Mouse (Mus musculus) ovary, postnatal 36 days (tissue): Measurements from ENCODE around the gene Fry.

ENCODE experiments used
- DNase-seq: peaks from one replicate; pipeline ENCODE4 v3.0.0; 2022; ENCODE audit warnings: low spot score, mixed read lengths

Fry gene

GRCm38 (mm10) chr5:150336451-150336850 lies 218.0 kb downstream of the Fry start:
- no peak for DNase-seq

GRCm38 (mm10) chr5:150337696-150338095 lies 219.3 kb downstream of the Fry start:
- no peak for DNase-seq

- no peak for DNase-seq
Measured at GRCm38 (mm10) chr5:150340944-150341343, 222.5 kb downstream of the Fry start.

- DNase-seq, result no peak
Measured at GRCm38 (mm10) chr5:150342139-150342538, 223.7 kb downstream of the Fry start.

GRCm38 (mm10) chr5:150345946-150346345 lies 227.5 kb downstream of the Fry start:
- no peak for DNase-seq

GRCm38 (mm10) chr5:150346378-150346777 lies 227.9 kb downstream of the Fry start:
- no peak for DNase-seq

GRCm38 (mm10) chr5:150347845-150348244 lies 229.4 kb downstream of the Fry start:
- no peak for DNase-seq

- no peak for DNase-seq
Measured at GRCm38 (mm10) chr5:150348302-150348701, 229.9 kb downstream of the Fry start.

- no peak for DNase-seq
Measured at GRCm38 (mm10) chr5:150351191-150351590, 232.7 kb downstream of the Fry start.

GRCm38 (mm10) chr5:150358671-150359070 lies 240.2 kb downstream of the Fry start:
- no peak for DNase-seq

GRCm38 (mm10) chr5:150362241-150362640 lies 243.8 kb downstream of the Fry start:
- no peak for DNase-seq

GRCm38 (mm10) chr5:150364621-150365020 lies 246.2 kb downstream of the Fry start:
- DNase-seq, result no peak

- no peak for DNase-seq
Measured at GRCm38 (mm10) chr5:150367027-150367426, 248.6 kb downstream of the Fry start.

- no peak for DNase-seq
Measured at GRCm38 (mm10) chr5:150370291-150370690, 251.8 kb downstream of the Fry start.

- no peak for DNase-seq
Measured at GRCm38 (mm10) chr5:150370895-150371294, 252.4 kb downstream of the Fry start.

- no peak for DNase-seq
Measured at GRCm38 (mm10) chr5:150372956-150373355, 254.5 kb downstream of the Fry start.

GRCm38 (mm10) chr5:150374778-150375559 lies 256.5 kb downstream of the Fry start:
- DNase-seq, result no peak

GRCm38 (mm10) chr5:150378586-150378985 lies 260.1 kb downstream of the Fry start:
- DNase-seq, result no peak

GRCm38 (mm10) chr5:150380767-150381166 lies 262.3 kb downstream of the Fry start:
- DNase-seq, result no peak

GRCm38 (mm10) chr5:150382411-150382810 lies 264.0 kb downstream of the Fry start:
- no peak for DNase-seq

GRCm38 (mm10) chr5:150384272-150385215 lies 266.1 kb downstream of the Fry start:
- no peak for DNase-seq

GRCm38 (mm10) chr5:150385224-150385623 lies 266.8 kb downstream of the Fry start:
- no peak for DNase-seq

- DNase-seq, result peak; percentile 20
Measured at GRCm38 (mm10) chr5:150388623-150389022, 270.2 kb downstream of the Fry start.
